Mouse (Mus musculus): ENCODE measurements around the gene Zbp1.

DNA sequence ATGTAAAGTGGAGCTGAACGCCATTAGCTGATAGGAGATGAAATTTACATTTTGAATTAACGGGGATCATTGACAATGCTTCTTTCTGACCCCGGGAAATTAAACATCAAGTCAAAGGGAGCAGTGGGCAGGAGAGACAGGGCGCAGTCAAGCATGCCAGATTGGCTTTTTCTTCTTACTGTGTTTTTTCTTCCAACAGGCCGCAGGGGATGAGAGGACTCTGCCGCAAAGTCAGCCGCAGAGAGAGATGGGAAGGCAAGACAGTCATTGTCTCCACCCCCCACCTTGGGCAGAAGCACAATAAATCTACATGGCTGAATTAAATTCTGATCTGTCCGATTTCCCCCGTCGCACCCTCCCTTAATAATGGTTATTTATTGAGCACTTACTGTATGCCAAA, 53.4 kb downstream of the Zbp1 start:
- TF ChIP-seq CTCF (IDR thresholded peaks at IDR 0.05) (no peak), POLR2A (IDR thresholded peaks at IDR 0.05; ENCODE audit: insufficient read depth, low read depth, low read length) (no peak)
